Mouse (Mus musculus): ENCODE measurements around the gene Slc15a5.

DNA sequence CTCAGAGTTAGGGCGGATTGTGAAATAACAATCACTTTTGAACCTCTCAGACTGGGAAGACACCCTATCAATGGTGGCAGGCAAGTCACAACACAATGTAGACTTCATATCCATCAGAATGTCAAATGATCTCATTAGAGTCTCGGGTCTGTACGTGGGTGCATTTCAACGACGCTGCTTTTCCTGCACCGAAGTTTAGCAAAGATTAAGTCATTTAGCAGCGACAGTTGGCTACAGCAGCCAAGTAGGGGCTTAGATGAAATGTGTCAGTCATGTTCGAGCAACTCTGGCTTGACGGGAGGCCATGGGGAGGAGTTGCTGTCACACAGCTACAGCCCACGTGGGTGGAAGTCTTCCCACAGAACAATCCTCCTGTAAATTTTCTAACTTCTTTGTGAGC, 133.2 kb downstream of the Slc15a5 start:
- TF ChIP-seq MAX (IDR thresholded peaks at IDR 0.05) (no peak), CTCF (IDR thresholded peaks at IDR 0.05; ENCODE audit: control insufficient read depth, insufficient read depth, insufficient read length) (no peak), USF1 (IDR thresholded peaks at IDR 0.05; ENCODE audit: low read depth) (no peak), FOSL1 (IDR thresholded peaks at IDR 0.05; ENCODE audit: insufficient read depth, low read length, poor library complexity, severe bottlenecking) (no peak), CEBPB (IDR thresholded peaks at IDR 0.05; ENCODE audit: low read depth) (no peak)
